Mouse (Mus musculus): ENCODE results near the gene Hrnr. TPM values are rescaled to one million over a fixed set of nuclear protein-coding genes. Genes with fewer than 3 reads are reported as not detected.

Hrnr gene
- polyA plus RNA-seq, 1 experiment from 2014 or later, result not detected

GRCm38 (mm10) chr3:93378146-93378545 is 58.6 kb downstream of the Hrnr start:
- Histone ChIP-seq H3K9ac (ENCODE audit: low read depth, low read length) (no peak overlapping the region), H3K27me3 (ENCODE audit: control insufficient read depth, insufficient read depth, low read length) (no peaks in the 10 kb centered on the region), H3K4me1 (ENCODE audit: control insufficient read depth, insufficient read depth, low read length) (no peaks in the 10 kb centered on the region), H3K4me2 (replicated peaks; ENCODE audit: low read depth, low read length) (no peak overlapping the region), H3K4me3 (ENCODE audit: low read length) (no peak overlapping the region), H3K9me3 (ENCODE audit: control insufficient read depth, low read length) (no peaks in the 10 kb centered on the region), H3K36me3 (ENCODE audit: control insufficient read depth, insufficient read depth, low read length) (no peaks in the 10 kb centered on the region), H3K27ac (ENCODE audit: low read depth, low read length) (no peak overlapping the region)
- 74% methylated on average over 4 of the region's 4 CpGs for WGBS
- no peak for ATAC-seq (ENCODE audit: low FRiP score, low TSS enrichment)

Other genes starting within 250 kb of the Hrnr start
- gene Crnn, start 175.0 kb upstream of the Hrnr start, polyA plus RNA-seq (2014; fragmentation: Nextera tagmentation; extraction: Ambion mirVana), result not detected in 2 replicates
- gene Flg2, start 122.5 kb upstream of the Hrnr start, polyA plus RNA-seq (2014; fragmentation: Nextera tagmentation; extraction: Ambion mirVana), result not detected in 2 replicates
- gene Flg, start 46.2 kb upstream of the Hrnr start, polyA plus RNA-seq (2014; fragmentation: Nextera tagmentation; extraction: Ambion mirVana), result 0.10 and 0.24 TPM in 2 replicates
- gene Rptn, start 74.0 kb downstream of the Hrnr start, polyA plus RNA-seq (2014; fragmentation: Nextera tagmentation; extraction: Ambion mirVana), result not detected in 2 replicates
- gene Tchh, start 122.6 kb downstream of the Hrnr start, polyA plus RNA-seq (2014; fragmentation: Nextera tagmentation; extraction: Ambion mirVana), result 1.5 and 3.0 TPM in 2 replicates
- 0.46 and 0.54 TPM in 2 replicates for gene Tchhl1, start 149.0 kb downstream of the Hrnr start, polyA plus RNA-seq (2014; fragmentation: Nextera tagmentation; extraction: Ambion mirVana)
- 1,151 and 1,469 TPM in 2 replicates for gene S100a11, start 200.7 kb downstream of the Hrnr start, polyA plus RNA-seq (2014; fragmentation: Nextera tagmentation; extraction: Ambion mirVana)
- 407 and 546 TPM in 2 replicates for gene S100a10, start 235.3 kb downstream of the Hrnr start, polyA plus RNA-seq (2014; fragmentation: Nextera tagmentation; extraction: Ambion mirVana)